Mouse (Mus musculus): Measurements from ENCODE around the gene Gja5.
"Not testable (repeated sequence)": the region's sequence is repeated elsewhere in the genome, so short reads cannot be mapped to it uniquely, and the experiment has no call there.

The Gja5 gene

GRCm38 (mm10) chr3:97100784-97101641 lies 196.5 kb downstream of the Gja5 start:
- no peak for DNase-seq (ENCODE audit: low spot score)

DNA sequence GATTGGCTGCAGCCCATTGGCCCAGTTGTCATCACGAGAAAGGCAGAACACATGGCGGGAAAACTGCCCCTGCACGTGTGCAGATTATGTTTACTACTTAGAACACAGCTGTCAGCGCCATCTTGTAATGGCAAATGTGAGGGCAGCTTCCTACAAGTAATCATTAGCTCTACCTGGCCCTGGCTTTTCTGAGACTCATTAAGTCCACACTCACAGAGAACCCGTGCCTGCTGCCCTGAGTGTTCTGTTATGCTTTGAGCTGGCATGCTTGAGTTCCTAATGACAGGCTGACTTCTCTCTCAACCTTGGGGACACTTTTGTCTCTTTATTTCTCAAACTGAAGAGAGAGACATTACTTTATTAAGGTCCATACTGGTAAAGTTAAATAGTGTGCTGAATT lies 199.5 kb downstream of the Gja5 start:
- DNase-seq (ENCODE audit: low spot score): not testable (repeated sequence)

GRCm38 (mm10) chr3:97104696-97105430 lies 200.4 kb downstream of the Gja5 start:
- no peak for DNase-seq (ENCODE audit: low spot score)

DNA sequence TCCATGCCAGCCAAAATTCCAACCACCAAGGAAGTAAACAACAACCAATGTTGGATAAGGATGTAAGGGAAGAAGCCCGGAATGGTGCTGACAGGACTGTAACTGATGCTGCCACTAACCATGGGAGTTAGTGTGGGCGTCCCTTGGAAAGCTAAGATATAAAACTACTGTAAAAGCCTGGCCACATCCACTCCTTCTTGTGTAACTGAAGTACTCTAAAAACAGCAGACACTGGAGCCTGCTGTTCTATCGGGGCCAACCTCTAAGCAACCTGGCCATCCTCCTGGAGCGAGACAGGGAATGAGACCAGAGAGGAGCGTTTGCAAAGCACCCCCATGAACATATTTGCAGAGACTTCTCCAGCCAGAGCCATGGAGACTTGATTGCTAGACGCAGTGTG lies 213.0 kb downstream of the Gja5 start:
- no peak for DNase-seq (ENCODE audit: low spot score)

GRCm38 (mm10) chr3:97118313-97118712 lies 213.8 kb downstream of the Gja5 start:
- DNase-seq (ENCODE audit: low spot score): no peak

DNA sequence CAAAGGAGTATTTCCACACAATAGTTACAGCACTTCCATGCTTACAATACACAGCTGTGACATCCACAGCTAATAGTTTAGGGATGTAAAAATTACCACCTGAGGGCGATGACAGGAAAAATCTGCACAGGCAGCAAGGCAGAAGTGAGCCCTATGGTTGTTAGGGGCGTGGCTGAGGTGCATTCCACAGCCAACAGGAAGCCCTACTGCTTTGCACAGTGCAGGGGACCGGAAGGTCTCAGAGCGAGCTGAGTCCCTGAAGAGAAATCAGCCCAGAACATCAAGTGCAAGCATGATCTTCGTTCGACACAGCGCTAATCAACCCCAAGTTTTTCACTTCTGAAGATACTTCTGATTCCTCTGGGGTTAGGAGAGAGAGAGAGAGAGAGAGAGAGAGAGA lies 219.7 kb downstream of the Gja5 start:
- no peak for DNase-seq (ENCODE audit: low spot score)
